Mouse (Mus musculus) yolk sac, embryonic 10.5 days (tissue): Measurements from ENCODE around the gene L3mbtl3.

Source experiments
- DNase-seq: peaks from one replicate; pipeline ENCODE4 v3.0.0-alpha.2; 2017; ENCODE audit warnings: low spot score

The L3mbtl3 gene

DNA sequence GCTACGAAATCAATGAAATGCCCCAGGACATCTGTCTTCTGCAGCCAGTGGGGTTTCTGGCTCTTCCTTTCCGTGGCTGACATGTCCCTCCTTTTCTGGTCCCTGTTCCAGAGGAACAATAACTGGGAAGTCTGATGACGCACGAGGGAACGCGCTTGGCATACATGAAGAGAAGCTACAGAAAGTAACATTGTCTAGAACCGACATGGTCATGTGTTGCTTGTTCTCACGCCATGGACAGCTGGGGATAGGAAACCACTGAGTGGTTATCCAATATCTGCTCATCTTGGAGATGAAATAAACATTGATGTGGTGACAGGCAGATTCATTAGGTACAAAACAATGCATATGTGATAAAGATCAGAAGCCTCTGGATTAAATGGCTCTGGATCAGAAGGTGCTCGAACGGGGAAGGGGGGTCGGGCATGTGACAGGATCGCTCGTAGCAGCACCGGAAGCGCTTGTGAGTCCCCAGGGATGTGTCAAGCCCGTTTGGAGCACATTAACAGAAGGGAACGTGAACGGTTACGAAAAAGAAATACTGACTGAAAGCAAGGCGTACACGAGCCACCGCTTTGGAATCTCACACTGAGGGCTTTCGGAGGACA is 37.8 kb downstream of the L3mbtl3 start:
- DNase-seq = no peak

DNA sequence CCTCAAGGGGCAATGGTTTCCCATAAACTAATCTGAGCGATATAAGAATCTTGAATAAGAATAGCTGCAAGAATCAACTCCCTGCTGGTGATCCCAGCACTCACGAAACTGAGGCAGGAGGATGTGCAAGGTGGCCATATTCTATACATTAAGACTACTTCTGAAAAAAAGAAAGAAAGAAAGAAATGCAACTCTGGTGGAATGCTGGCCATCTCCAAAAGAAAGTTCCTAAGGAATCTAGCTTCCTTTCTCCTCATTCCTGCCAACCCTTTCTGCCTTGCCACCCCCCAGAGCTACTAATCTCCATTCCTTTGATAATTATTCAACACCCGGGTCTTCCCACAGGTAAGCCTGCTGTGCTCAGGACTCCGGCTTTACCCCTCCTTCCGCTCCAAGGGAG is 41.8 kb downstream of the L3mbtl3 start:
- no peak for DNase-seq

DNA sequence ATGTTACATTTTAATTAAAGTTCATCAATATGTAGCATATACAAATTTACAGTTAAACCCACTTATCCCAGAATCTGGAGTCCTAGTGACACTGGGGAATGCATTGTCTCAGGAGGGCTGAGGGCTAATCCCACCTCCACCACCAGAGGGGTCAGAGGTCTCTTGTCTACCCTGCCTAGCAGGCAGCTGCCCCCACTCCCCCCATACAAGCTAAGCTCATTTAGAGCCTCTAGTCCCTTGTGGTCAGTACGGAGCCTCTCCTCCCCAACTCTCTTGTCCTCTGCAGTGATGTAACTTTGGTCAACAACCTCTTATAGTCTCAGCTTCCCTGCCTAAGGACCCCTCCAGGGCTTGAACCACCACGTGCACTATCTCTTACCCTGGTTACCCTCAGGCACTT is 43.0 kb downstream of the L3mbtl3 start:
- DNase-seq = no peak

DNA sequence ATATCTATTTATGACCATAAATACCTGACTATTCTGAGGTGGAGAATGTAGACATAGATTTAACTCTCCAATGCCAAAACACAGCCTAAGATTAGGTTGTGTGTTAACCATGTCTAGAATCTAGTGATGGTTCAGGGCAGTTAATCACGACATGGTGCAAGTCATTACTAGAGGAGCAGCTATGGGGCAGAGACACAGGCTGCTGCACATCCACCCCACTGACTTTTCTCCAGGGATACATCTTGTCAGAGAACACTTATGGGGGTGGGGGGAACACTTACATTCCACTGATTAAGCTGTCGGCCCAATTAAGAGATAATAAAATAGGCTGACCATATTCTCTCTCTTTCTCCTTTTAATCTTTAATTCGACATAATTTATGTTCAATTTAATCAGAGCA is 46.9 kb downstream of the L3mbtl3 start:
- no peak for DNase-seq

DNA sequence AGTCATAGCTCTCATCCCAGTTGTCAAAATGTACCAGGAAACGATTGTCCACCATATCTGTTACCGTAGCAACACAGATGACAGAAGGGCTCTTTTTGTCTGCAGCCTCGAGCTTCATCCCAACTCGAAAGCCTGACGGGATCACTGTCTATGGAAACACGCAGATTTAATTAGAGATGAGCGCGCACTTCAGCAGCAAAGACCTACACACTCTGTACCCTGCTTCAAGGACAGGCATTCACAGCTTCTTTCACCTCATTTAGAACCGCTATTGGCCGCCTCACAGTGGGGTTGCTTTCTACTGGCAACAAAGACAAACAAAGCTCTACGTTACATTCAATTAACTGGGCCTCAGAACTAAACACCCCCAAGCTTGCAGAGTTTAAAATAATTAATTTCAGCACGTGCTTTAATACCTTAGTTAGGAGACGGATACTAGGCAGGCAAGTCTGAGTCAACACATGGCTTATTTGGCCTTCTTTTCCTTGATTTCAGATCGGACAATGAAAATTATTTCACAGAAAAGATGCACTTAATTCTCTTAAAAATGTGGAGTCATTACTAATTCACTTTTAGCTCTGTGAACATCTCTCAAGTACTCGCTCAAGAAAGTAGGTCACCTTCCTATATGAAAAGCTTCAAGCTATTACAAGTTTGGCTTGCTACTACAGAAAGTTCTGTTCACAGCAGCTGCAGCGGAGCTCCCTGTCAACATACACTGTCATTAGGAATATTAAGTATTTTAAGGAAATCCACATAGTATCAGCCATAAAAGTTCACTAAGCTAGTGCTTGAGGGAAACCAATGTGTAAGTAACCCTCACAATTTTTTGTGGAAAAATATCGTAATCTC is 47.9 kb downstream of the L3mbtl3 start:
- no peak for DNase-seq

DNA sequence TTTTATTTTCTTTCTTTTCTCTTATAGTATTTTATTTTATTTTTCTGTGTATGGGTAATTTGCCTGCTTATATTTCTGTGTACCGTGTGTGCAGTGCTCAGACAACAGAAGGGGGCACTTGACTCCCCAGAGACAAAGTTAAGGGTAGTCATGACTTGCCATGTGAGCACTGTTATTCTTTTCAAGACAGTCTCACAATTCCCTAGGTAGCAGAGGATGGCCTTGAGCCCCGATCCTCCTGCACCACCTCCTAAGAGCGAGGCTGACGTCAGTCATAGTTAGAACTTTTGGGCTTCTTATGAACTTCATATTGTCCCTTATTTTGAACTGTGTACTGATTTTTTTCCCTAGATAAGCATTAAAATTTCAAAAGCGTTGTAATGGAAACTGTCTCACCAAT is 48.5 kb downstream of the L3mbtl3 start:
- no peak for DNase-seq

DNA sequence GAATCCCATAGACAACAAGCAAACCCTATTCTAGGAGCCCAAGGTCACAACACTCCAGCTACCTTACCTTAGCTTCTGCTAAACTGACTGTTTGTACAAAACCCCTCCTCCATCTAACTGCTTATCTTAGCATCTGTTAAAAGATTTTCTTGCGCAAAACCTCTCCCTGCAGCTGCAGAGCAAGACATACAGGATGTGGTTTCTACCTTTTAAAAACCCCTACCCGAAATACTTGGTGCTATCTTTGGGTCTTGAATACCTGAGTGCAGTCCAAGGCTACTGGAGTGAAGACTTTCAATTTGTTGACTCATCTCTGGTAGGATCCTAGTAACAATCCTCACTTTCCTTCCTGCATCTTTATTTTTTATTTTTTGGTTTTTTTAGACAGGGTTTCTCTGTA is 50.5 kb downstream of the L3mbtl3 start:
- DNase-seq = no peak

DNA sequence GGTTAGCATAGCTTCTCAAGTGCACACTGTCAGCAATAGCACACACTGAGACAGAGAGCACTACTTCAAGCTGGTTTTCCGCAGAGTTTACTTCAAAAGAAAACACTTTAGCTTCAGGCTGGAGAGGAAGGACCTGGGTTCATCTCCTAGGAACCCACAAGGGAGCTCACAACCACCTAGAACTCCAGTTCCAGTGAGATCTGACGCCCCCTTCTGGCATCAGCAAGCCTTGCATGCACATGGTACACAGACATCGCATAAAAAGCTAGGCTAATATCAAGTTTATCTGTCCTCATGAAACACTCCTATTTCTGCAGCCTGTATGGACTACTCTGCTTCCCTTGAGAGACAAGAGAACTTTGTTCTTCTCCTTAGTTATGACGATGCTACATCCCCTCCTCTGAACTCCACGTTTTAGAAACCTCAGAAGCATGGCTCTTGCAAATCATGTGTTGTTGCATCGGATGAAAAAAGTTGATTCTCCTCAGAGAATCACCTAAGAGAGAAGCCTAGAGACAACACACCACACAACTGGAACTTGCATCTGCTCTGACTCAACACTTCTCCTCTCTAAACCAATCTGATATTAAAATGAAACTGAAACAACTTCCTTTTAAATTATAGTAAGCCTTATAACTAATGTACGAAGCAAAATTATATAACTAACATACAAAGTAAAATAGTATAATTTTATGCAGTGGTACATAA is 53.3 kb downstream of the L3mbtl3 start:
- no peak for DNase-seq

DNA sequence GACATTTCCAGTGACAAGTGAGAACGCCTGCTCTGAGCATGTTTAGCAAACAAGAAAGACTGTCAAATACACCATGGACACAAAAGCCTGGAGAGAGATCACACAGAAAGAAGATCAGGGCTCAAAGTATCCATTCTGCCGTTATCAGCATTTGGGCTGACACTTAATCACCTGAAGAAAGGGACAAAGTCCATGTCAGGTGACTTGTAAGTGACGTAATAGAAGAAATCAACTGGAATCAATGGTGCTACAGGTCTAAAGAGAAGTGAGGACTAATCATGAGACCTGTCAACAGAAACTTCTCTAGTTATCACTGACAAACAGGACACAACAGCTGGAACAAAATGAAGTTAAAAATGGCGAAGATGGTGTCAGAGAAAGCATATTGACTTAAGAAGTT is 55.1 kb downstream of the L3mbtl3 start:
- DNase-seq = peak; percentile 66

DNA sequence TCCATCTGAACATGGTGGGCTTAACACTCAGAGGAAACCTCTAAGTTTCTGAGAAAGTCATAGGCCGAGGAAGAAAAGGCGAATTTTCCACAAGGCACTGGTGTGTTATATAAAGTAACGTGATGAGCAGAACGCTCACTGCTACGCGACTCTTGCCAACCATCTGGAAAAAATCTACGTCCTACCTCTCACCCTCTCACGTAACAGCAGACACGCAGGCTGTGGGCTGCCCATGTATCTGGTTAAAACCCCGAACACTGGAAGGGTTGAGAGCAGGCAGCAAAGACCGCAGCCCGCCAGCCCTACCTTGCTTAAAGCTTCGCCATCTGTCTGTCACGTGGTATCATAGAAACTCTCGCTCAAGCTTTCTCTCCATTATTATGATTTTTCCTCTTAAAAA is 61.4 kb downstream of the L3mbtl3 start:
- DNase-seq = no peak

DNA sequence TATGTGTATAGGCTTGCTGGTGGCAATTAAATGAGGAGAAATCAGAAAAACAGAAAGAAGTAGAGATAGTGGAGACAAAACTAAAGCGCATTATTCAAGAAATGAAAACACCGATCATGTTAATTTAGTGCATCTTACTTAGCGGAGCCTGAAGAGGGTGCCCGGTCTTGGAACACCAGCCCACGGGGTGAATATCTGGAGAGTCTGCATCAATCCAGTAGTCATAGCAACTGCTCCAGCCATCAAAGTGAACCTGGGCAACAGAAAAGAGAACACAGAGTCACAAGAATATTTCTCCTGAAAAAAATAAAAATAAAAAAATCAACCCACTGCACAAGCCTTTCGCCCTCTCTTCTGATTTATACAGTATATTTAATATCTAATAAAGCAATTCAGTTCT is 72.3 kb downstream of the L3mbtl3 start:
- no peak for DNase-seq

DNA sequence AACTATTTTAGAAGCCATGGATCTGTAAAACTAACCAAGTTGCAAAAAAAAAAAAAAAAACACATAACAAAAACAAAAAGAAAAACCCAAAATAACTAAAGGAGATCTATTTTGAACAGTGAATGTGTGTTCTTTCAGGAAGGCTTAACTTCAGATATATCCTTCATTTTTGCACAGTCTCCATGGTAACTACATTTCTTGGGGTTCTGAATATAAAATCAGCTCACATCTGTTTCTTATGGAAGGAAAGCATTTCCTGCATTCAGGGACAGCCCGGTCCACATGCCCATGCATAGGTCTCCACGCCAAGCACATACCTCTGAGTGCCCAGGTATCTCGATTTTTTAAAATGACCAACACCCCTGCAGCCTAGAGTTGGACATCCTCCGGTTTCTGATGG is 73.4 kb downstream of the L3mbtl3 start:
- DNase-seq = no peak

DNA sequence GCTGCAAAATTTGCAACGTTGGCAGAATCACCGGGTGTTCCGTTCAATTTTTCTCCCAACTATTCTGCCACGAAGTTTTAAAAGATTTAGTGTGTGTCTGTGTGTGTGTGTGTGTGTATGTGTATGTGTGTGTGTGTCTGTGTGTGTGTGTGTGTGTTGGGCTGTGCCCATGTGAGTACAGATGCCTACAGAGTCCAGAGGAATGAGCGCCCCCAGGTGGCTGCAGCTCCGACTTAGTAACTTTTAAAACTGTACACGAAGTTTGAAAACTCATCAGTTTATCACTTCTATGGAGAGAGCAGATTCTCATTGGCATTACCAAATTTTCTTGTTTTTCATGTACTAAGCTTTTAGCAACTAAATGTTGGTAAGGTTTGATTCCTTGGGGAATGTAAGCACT is 78.1 kb downstream of the L3mbtl3 start:
- no peak for DNase-seq

DNA sequence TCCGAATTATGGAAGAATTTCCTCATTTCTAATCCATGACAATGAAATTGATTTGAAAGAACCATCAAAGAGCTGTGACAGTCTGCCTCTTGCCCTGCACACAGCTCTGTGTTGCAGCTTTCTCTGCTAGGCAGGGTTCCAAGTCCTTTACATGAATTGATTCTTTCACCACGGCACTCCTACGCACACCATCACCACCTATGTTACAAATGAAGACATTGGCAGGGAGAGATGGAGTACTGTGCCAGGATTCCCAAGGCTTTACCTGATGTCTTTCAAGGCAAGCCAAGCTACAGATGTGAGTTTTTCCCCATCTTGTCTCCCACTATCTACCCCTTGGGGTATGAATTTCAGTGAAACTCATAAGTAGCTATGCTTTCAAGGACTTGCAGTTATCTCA is 78.6 kb downstream of the L3mbtl3 start:
- no peak for DNase-seq

DNA sequence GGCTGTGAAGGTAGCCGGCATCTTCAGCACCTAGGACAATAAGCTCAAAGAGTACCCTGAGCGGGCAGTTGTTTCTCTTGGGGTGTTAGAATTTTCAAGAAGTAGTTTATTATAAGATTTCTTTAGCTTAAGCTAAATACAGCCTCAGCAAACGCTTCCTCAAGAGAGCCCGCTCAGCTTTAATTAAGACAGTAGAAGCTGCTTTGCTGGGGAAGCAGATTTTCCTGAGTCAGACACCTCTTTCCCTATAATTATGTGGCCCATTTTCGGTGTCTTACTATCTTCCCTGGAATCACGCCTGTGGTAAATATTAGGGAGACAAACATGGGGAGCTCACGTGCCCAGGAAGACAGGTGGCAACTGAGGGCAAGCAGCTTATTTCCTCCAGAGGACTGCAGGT is 88.6 kb downstream of the L3mbtl3 start:
- no peak for DNase-seq

DNA sequence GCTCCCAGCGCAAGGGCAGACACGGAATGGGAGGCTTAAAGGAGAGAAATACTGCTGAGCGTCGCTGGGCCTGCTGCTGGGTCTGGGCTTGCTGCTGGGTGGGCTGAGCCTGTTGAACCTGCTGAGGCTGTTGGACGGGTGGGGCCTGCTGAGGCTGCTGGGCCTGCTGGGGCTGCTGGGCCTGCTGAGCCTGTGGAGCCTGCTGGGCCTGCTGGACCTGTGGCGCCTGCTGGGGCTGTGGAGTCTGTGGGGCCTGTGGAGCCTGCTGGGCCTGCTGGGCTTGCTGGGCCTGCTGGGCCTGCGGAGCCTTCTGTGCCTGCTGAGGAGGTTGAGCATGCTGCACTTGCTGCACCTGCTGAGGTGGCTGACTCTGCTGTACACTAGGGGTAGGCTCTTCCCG is 95.8 kb downstream of the L3mbtl3 start:
- DNase-seq = no peak

DNA sequence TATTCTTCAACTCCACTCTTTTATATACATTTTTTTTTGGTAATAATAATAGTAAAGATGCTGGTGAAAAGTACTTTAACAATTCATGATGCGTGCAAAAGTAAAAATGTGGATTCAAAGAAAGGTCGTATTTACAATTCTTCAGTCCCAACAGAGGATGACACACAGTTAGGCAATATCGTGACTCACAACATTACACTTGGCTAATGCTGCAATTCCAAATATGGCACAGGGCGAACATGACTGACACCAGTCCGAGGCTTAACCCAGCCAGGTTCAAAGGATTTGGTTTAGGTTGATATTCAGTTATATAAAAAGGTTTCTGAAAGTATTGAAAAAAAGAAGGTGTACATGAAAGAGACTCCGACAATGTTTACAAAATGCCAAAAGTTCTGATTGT is 100.4 kb downstream of the L3mbtl3 start:
- no peak for DNase-seq

DNA sequence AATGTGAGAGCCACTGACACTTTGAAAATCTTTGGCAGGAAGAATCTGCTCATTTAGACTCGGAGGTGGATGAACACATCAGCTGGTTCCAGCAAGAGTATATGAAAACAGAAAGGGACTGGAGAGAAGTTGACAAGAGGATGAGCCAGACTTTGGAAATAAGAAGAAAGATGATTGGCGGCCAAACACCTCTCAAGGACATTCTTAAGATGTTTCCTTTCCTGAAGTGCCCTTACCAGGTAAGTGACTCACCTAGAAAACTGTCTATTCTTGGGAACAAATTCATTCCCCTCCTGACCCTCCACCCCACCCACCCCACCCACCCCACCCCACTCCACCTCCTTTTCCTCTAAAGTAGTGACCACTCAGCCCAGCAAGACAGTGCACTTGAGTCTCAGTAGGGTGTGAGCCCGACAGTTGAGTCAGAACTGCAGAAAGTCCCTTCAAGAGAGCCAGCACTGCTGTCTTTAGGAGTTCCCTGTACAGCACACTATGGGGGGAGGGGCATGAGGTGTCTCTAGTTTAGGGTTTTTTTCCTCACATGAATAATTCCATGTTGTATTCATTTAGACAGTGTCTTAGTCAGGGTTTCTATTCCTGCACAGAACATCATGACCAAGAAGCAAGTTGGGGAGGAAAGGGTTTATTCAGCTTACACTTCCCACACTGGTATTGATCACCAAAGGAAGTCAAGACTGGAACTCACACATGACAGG is 111.9 kb downstream of the L3mbtl3 start:
- no peak for DNase-seq

DNA sequence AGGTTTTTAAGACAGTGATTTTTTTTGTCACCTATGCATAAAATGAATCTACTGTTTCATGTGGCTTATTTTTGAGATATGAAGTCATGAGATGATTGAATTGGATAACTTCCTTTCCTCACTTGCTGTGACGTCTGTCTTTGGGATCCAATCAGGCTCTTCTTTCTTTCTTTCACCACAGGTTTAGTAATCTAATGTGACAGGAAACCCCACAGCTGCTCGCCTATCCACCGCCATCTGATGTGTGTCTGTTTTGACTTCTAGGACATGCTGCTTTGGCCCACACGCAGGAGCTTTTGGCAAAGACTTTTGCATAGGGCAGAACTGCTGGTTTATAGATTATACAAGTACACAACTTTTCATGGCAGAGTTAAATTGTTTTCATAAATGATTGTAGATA is 115.9 kb downstream of the L3mbtl3 start:
- no peak for DNase-seq

DNA sequence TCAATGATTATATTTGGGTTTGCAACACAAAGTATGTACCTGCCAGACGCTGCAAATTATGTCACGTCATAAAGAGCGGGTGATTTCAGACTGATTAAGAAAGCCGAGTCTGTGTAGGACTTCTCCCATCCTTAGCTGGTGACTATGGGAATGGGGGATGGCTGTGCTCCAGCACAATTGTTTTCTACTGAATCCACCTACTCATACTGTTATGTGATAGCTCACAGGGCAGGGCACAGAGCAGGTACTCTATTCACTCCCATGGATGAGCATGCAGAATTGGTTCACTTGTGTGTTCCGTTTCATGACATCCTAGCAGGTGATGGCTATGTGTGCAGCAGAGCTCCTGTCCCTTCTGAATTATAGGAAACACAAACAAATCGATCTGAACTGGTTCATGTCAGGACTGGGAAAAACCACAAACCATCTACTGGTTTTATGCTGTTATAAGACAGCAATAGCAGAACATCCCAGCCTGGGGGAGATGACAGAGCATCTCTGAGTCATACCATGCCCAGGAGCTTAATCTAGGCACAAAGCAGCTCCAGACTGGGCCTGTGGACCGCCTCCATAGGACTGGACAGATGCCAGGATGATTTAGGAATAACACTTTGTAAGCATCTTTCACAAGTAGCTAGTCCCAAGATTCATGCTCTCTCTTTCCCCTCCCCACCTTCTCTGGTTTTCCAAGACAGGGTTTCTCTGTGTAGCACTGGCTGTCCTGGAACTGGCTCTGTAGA is 126.2 kb downstream of the L3mbtl3 start:
- no peak for DNase-seq

DNA sequence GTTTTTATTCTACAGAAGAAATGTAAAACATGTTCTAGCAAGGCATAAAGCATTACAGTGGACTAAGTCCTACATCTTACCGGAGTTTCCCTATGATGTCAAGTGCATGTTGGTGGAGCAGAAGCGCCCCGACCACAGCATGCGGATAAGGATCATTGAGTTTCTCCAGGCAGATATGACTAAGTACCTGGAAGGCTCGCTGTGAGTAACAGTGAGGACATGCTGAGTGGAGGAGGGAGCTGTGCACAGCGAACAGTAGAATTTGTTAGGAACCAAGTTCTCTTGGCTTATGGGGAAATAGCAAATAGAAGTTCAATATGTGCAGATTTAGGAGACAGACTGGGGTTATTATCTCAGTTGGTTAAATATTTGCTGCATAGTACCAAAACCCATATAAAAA is 131.3 kb downstream of the L3mbtl3 start:
- DNase-seq = no peak

DNA sequence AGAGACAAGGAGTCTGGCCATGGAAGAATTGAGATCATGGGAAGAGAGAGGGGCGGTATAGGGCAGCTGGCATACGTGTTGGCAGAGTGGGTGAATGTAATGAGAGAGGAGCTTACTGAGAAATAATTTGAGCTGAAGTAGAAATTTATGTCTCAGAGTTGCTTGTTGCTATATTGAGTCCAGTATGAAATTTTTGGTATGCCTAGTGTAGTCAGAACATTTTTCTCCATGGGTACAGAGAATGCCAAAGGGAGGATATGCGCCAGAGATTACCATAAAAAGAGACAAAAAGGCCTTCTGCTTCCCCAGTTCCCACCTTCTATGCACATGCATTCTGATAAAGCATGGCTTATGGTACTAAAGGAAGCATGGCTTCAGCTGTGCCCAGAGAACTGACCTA is 132.6 kb downstream of the L3mbtl3 start:
- no peak for DNase-seq
